Mouse (Mus musculus) heart, embryonic 15.5 days (tissue): ENCODE data around the gene Trpv4. TPM values are rescaled to one million over a fixed set of nuclear protein-coding genes. Genes with fewer than 3 reads are reported as not detected.

Source experiments
- ATAC-seq: fragments of 200-750 bp; cut with Nextera tagmentation; replicated peaks from 2 replicates; pipeline ENCODE4 v1.8.0; 2017; ENCODE audit warnings: low read depth, moderate TSS enrichment; ENCODE audit not compliant: insufficient number of reproducible peaks, insufficient read depth, low FRiP score
- H3K27ac ChIP-seq: fragments of 300-500 bp; sonication (generic); 2 replicates; pipeline ENCODE4 v1.5.1; 2015; ENCODE audit warnings: mild to moderate bottlenecking, inconsistent platforms
- H3K27me3 ChIP-seq: fragments of 300-500 bp; sonication (generic); 2 replicates; pipeline ENCODE4 v1.6.1; 2015; ENCODE audit warnings: inconsistent platforms
- H3K36me3 ChIP-seq: fragments of 300-500 bp; sonication (generic); 2 replicates; pipeline ENCODE4 v1.6.1; 2015; ENCODE audit warnings: mild to moderate bottlenecking, inconsistent platforms
- H3K4me1 ChIP-seq: fragments of 300-500 bp; sonication (generic); replicated peaks from 2 replicates; pipeline ENCODE4 v1.6.1; 2015; ENCODE audit warnings: inconsistent platforms
- H3K4me2 ChIP-seq: fragments of 300-500 bp; sonication (generic); 2 replicates; pipeline ENCODE4 v1.6.1; 2015; ENCODE audit warnings: inconsistent platforms, mild to moderate bottlenecking, moderate library complexity
- H3K4me3 ChIP-seq: fragments of 300-500 bp; sonication (generic); 2 replicates; pipeline ENCODE4 v1.5.1; 2015; ENCODE audit warnings: mild to moderate bottlenecking, inconsistent platforms
- H3K9ac ChIP-seq: fragments of 300-500 bp; sonication (generic); 2 replicates; pipeline ENCODE4 v1.6.1; 2015; ENCODE audit warnings: mild to moderate bottlenecking, inconsistent platforms
- H3K9me3 ChIP-seq: fragments of 300-500 bp; sonication (generic); replicated peaks from 2 replicates; pipeline ENCODE4 v1.6.1; 2016; ENCODE audit warnings: inconsistent platforms
- WGBS: fragments of 180-500 bp; shearing (Covaris S2); methylation state at CpG from one replicate; pipeline ENCODE4 v1.1.7; 2015; ENCODE audit warnings: mixed read lengths; 5-methylcytosine and 5-hydroxymethylcytosine counted together
- polyA plus RNA-seq: library from polyadenylated mRNA; unstranded; fragments of >200 nt; fragmentation: Nextera tagmentation; extraction: Ambion mirVana; gene quantifications from 2 replicates; pipeline ENCODE4 v1.2.1, GENCODE M21; 2015

Gene Trpv4
- polyA plus RNA-seq, 1 experiment from 2014 or later: 1.00 TPM

DNA sequence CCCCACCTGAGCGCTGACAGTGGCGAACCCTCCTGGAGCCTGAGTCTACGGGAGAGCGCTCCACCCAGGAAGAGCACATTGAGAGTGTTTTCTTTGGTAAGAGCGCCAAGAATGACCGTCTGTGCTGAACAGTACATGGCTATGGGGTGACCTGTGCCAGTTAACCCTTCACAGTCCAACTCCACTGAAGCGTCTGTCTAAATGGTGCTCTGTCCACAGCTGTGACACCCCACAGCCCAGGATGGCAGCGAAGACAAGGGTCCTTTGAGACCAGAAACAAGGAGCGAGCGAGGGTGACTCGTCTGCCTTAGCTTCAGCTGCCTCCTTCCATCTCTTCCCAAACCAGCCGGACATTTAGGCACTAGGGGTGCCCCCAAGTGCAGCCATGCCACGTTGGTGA is 30.5 kb upstream of the Trpv4 start:
- Histone ChIP-seq H3K9ac (no peak overlapping the region), H3K27ac (no peak overlapping the region), H3K27me3 (peaks cover 3% of the 10 kb centered on the region), H3K4me2 (no peak overlapping the region), H3K4me1 (peaks cover 24% of the 10 kb centered on the region), H3K36me3 (no peaks in the 10 kb centered on the region), H3K9me3 (no peaks in the 10 kb centered on the region), H3K4me3 (no peak overlapping the region)
- WGBS: 83% methylated on average over 13 of the region's 13 CpGs
- ATAC-seq: no peak

GRCm38 (mm10) chr5:114687901-114688300 is 29.7 kb upstream of the Trpv4 start:
- no peak for ATAC-seq
- Histone ChIP-seq H3K27ac (no peak overlapping the region), H3K4me1 (peaks cover 24% of the 10 kb centered on the region), H3K4me2 (no peak overlapping the region), H3K36me3 (no peaks in the 10 kb centered on the region), H3K9ac (no peak overlapping the region), H3K27me3 (no peaks in the 10 kb centered on the region), H3K4me3 (no peak overlapping the region), H3K9me3 (no peaks in the 10 kb centered on the region)

DNA sequence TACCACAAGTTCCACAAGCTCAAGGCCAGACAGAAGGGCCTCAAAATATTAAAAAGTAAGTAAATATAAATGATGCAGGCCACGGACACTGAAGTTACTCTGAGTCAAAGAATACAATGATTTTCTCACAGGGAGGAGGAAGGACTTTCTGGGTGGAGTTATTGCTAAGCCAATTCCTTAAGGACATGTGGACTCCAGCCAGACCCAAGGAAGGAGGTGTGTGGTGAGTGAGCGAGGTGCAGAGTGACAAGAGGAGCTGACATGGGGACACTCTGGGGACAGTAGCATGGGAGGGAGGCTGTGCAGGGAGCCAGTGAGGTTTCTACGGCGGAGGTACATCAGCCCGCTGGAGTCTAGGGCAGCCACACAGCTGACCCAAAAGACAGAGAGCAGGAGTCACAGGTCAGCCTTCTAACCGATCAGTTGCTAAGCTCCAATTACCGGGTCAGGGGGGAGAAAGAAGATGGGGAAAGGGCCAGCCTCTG is 28.5 kb upstream of the Trpv4 start:
- Histone ChIP-seq H3K36me3 (no peaks in the 10 kb centered on the region), H3K9me3 (no peaks in the 10 kb centered on the region), H3K9ac (no peak overlapping the region), H3K4me2 (no peak overlapping the region), H3K27me3 (no peaks in the 10 kb centered on the region), H3K4me1 (peaks cover 26% of the 10 kb centered on the region), H3K4me3 (no peak overlapping the region), H3K27ac (no peak overlapping the region)
- WGBS: 66% methylated on average over 7 of the region's 7 CpGs
- ATAC-seq: no peak

- ATAC-seq: no peak
- Histone ChIP-seq H3K4me1 (peaks cover 29% of the 10 kb centered on the region), H3K36me3 (no peaks in the 10 kb centered on the region), H3K4me3 (no peak overlapping the region), H3K4me2 (no peak overlapping the region), H3K9ac (no peak overlapping the region), H3K27me3 (no peaks in the 10 kb centered on the region), H3K27ac (no peak overlapping the region), H3K9me3 (no peaks in the 10 kb centered on the region)
- WGBS: 87% methylated on average over 5 of the region's 5 CpGs
Measured at GRCm38 (mm10) chr5:114685986-114686385, 27.8 kb upstream of the Trpv4 start.

GRCm38 (mm10) chr5:114681717-114682116 is 23.5 kb upstream of the Trpv4 start:
- Histone ChIP-seq H3K9me3 (no peaks in the 10 kb centered on the region), H3K9ac (no peak overlapping the region), H3K4me3 (no peak overlapping the region), H3K4me1 (peaks cover 24% of the 10 kb centered on the region), H3K27me3 (no peaks in the 10 kb centered on the region), H3K27ac (peak overlapping the region; percentile 61; the same call in 1 of the 2 replicates), H3K4me2 (no peak overlapping the region), H3K36me3 (peaks cover 7% of the 10 kb centered on the region; the same call in 1 of the 2 replicates)
- no peak for ATAC-seq
- WGBS: 60% methylated on average over 8 of the region's 8 CpGs

- Histone ChIP-seq H3K9ac (no peak overlapping the region), H3K27ac (peak overlapping the region; percentile 61)
- WGBS: 52% methylated on average over 19 of the region's 19 CpGs
Measured at GRCm38 (mm10) chr5:114680676-114681285, 22.6 kb upstream of the Trpv4 start.

GRCm38 (mm10) chr5:114679841-114680591 is 21.8 kb upstream of the Trpv4 start:
- H3K4me1 ChIP-seq: peaks cover 24% of the 10 kb centered on the region
- ATAC-seq: no peak

More at GRCm38 (mm10) chr5:114680676-114681285, 22.6 kb upstream of the Trpv4 start:
- peaks cover 9% of the 10 kb centered on the region; the same call in 1 of the 2 replicates for H3K36me3 ChIP-seq
- H3K4me1 ChIP-seq: peaks cover 24% of the 10 kb centered on the region
- H3K9me3 ChIP-seq: no peaks in the 10 kb centered on the region
- no peak overlapping the region for H3K4me3 ChIP-seq
- no peak overlapping the region for H3K4me2 ChIP-seq
- ATAC-seq: no peak
- no peaks in the 10 kb centered on the region for H3K27me3 ChIP-seq

DNA sequence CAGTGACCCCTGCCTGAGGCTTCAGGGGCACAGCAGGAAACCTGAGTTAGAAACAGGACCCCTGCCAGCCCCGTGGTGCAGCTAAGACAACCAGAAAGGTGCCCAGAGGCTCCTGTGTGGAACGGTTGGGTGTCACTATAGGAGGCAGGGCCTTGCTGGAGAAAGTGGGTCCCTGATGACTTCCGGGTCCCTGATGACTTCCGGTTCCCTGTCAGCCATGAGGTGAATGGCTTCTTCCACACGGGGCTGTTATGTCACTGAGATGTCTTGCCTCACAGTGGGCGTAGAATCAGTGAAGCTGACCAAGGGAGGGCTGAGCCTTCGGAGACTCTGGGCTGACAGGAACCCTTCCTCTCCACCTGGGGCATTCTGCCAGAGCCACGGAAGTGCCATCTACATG is 16.4 kb upstream of the Trpv4 start:
- Histone ChIP-seq H3K4me2 (no peak overlapping the region), H3K27me3 (no peaks in the 10 kb centered on the region), H3K4me3 (no peak overlapping the region), H3K27ac (no peak overlapping the region), H3K9me3 (no peaks in the 10 kb centered on the region), H3K9ac (no peak overlapping the region), H3K36me3 (peaks cover 9% of the 10 kb centered on the region; the same call in 1 of the 2 replicates), H3K4me1 (no peaks in the 10 kb centered on the region; the same call in 1 of the 2 replicates)
- 79% methylated on average over 8 of the region's 8 CpGs for WGBS
- no peak for ATAC-seq

More at GRCm38 (mm10) chr5:114679841-114680591, 21.8 kb upstream of the Trpv4 start:
- Histone ChIP-seq H3K27ac (peak overlapping the region; percentile 61; the same call in 1 of the 2 replicates), H3K27me3 (no peaks in the 10 kb centered on the region), H3K4me2 (no peak overlapping the region), H3K36me3 (peaks cover 9% of the 10 kb centered on the region; the same call in 1 of the 2 replicates), H3K9me3 (no peaks in the 10 kb centered on the region), H3K9ac (no peak overlapping the region), H3K4me3 (no peak overlapping the region)
- 69% methylated on average over 17 of the region's 17 CpGs for WGBS

DNA sequence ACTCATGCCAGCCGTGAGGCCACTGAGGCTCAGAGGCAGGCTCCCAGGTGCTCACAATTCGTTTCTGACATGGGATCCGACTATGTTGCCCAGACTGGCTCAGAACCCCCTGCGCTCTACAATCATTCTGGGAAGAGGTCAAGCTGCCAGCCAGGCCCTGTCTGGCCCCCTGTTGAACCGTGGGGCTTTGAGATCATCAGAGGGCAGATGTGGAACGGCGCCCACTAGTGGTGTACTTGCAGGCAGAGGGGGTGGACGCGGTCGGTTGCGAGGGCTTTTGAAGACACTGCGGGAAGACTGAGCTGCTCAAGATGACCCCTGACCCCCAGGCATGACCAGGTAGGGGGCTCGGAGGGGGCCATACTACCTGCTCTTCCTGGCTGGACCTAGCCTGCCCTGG is 14.9 kb upstream of the Trpv4 start:
- WGBS: 81% methylated on average over 13 of the region's 13 CpGs
- H3K4me3 ChIP-seq: no peak overlapping the region
- H3K36me3 ChIP-seq: peaks cover 9% of the 10 kb centered on the region; the same call in 1 of the 2 replicates
- no peaks in the 10 kb centered on the region for H3K4me1 ChIP-seq
- H3K9ac ChIP-seq: no peak overlapping the region
- no peaks in the 10 kb centered on the region for H3K9me3 ChIP-seq
- no peak for ATAC-seq
- H3K4me2 ChIP-seq: no peak overlapping the region
- H3K27me3 ChIP-seq: no peaks in the 10 kb centered on the region
- H3K27ac ChIP-seq: no peak overlapping the region

GRCm38 (mm10) chr5:114669014-114669413 is 10.8 kb upstream of the Trpv4 start:
- H3K27ac ChIP-seq: no peak overlapping the region
- H3K4me1 ChIP-seq: peaks cover 14% of the 10 kb centered on the region
- no peak overlapping the region for H3K9ac ChIP-seq
- whole genome bisulfite sequencing: 91% methylated on average over 5 of the region's 5 CpGs
- H3K27me3 ChIP-seq: no peaks in the 10 kb centered on the region
- no peaks in the 10 kb centered on the region for H3K9me3 ChIP-seq
- ATAC-seq: no peak
- H3K4me2 ChIP-seq: no peak overlapping the region
- H3K4me3 ChIP-seq: no peak overlapping the region
- H3K36me3 ChIP-seq: no peaks in the 10 kb centered on the region; the same call in 1 of the 2 replicates

- Histone ChIP-seq H3K27me3 (no peaks in the 10 kb centered on the region), H3K9me3 (no peaks in the 10 kb centered on the region), H3K4me3 (peak overlapping the region; percentile 46), H3K9ac (peak overlapping the region; percentile 23), H3K4me2 (peak overlapping the region; percentile 67), H3K36me3 (no peaks in the 10 kb centered on the region), H3K4me1 (peaks cover 14% of the 10 kb centered on the region), H3K27ac (peak overlapping the region; percentile 77)
- ATAC-seq: peak; percentile 93
- 3% methylated on average over 36 of the region's 36 CpGs for WGBS
Measured at GRCm38 (mm10) chr5:114667228-114667856, 9.1 kb upstream of the Trpv4 start.
